Mouse (Mus musculus): ENCODE results near the gene Zmynd12. TPM values are rescaled to one million over a fixed set of nuclear protein-coding genes. Genes with fewer than 3 reads are reported as not detected.

Gene Zmynd12
- total RNA-seq, 2 experiments from 2014 or later = 3.1 to 4.0 TPM

Other genes with a start within 250 kb of the Zmynd12 start
- gene Zfp691, start 248.6 kb upstream of the Zmynd12 start, total RNA-seq (2021) = 10 to 100 TPM; 11.5 to 12.4 TPM
- gene Ermap, start 232.8 kb upstream of the Zmynd12 start, total RNA-seq (2021) = under 1 TPM in 1 of 2 experiments, not detected in 1; 0.10 TPM
- gene Svbp, start 227.5 kb upstream of the Zmynd12 start, total RNA-seq (2021) = 10 to 100 TPM; 17.1 to 19.2 TPM
- not detected for gene Tmem269, start 204.6 kb upstream of the Zmynd12 start, total RNA-seq (2021)
- 10 to 100 TPM; 25.8 to 26.6 TPM for gene AU022252, start 190.1 kb upstream of the Zmynd12 start, total RNA-seq (2021)
- 10 to 100 TPM; 27.4 to 30.5 TPM for gene P3h1, start 189.9 kb upstream of the Zmynd12 start, total RNA-seq (2021)
- under 1 TPM in 1 of 2 experiments, not detected in 1; 0.13 TPM for gene Cldn19, start 167.4 kb upstream of the Zmynd12 start, total RNA-seq (2021)
- 100 to 1,000 TPM; 639 to 803 TPM for gene Ybx1, start 128.2 kb upstream of the Zmynd12 start, total RNA-seq (2021)
- 10 to 100 TPM; 20.0 to 20.3 TPM for gene Ppih, start 102.3 kb upstream of the Zmynd12 start, total RNA-seq (2021)
- gene Ccdc30, start 7.3 kb upstream of the Zmynd12 start, total RNA-seq (2021) = 10 to 100 TPM; 14.5 to 16.9 TPM
- gene Ppcs, start 394 bp upstream of the Zmynd12 start, total RNA-seq (2021) = 10 to 100 TPM; 38.0 to 41.7 TPM
- under 1 TPM; 0.17 to 0.40 TPM for gene Rimkla, start 69.8 kb downstream of the Zmynd12 start, total RNA-seq (2021)
- 10 to 100 TPM; 41.6 to 41.9 TPM for gene Foxj3, start 114.2 kb downstream of the Zmynd12 start, total RNA-seq (2021)
- gene Frg2f1, start 116.7 kb downstream of the Zmynd12 start, total RNA-seq (2021) = 10 to 100 TPM in 1 of 2 experiments, 1 to 10 TPM in 1; 8.2 to 11.6 TPM
- not detected for gene Guca2a, start 214.9 kb downstream of the Zmynd12 start, total RNA-seq (2021)
- not detected for gene Guca2b, start 236.1 kb downstream of the Zmynd12 start, total RNA-seq (2021)